38 mouse cellular contexts compared by ENCODE assay signal in genomic region chr7:52056954-52057353, GRCm38 (mm10). TPM values are rescaled to one million over a fixed set of nuclear protein-coding genes. Genes with fewer than 3 reads are reported as not detected.
DNase-seq lines count a peak whose midpoint lies in the region; ATAC-seq and TF ChIP-seq lines count a peak whose summit lies in the region.
"Had no signal": no experiment of that assay in that cellular context is flagged by ENCODE, and none has a peak within 500 bp of the region (broad histone marks: within the 10 kb centered on the region; RNA-seq: fewer than 3 reads in every experiment).

No protein-coding gene starts in this region.

- no peaks in the 10 kb centered on the region for H3K36me3 ChIP-seq in hindbrain, embryonic 14.5 days (replicated peaks; ENCODE audit: control insufficient read depth, insufficient read depth)
- H3K36me3 ChIP-seq in hindbrain, embryonic 10.5 days, result no peaks in the 10 kb centered on the region
- H3K36me3 ChIP-seq in forebrain, embryonic 14.5 days (ENCODE audit: control insufficient read depth, insufficient read depth, low read length), result no peaks in the 10 kb centered on the region
- no peaks in the 10 kb centered on the region for H3K36me3 ChIP-seq in hindbrain, postnatal 0 days (ENCODE audit: insufficient read depth, low read length)
- H3K36me3 ChIP-seq in kidney, embryonic 16.5 days (ENCODE audit: insufficient read depth, low read length), result no peaks in the 10 kb centered on the region
- H3K36me3 ChIP-seq: embryonic facial prominence, embryonic 10.5 days; embryonic facial prominence, embryonic 15.5 days; limb, embryonic 10.5 days; limb, embryonic 15.5 days; liver, embryonic 13.5 days; midbrain, embryonic 12.5 days had no signal

- no peak overlapping the region for H3K4me2 ChIP-seq in hindbrain, embryonic 14.5 days (replicated peaks)
- no peak overlapping the region for H3K4me2 ChIP-seq in forebrain, embryonic 14.5 days (ENCODE audit: low read length)
- no peak overlapping the region for H3K4me2 ChIP-seq in hindbrain, postnatal 0 days (ENCODE audit: low read depth, low read length)
- no peak overlapping the region for H3K4me2 ChIP-seq in kidney, embryonic 16.5 days (replicated peaks; ENCODE audit: low read depth, low read length)
- H3K4me2 ChIP-seq: embryonic facial prominence, embryonic 15.5 days; heart, embryonic 11.5 days; limb, embryonic 15.5 days; liver, embryonic 13.5 days; midbrain, embryonic 12.5 days had no signal

- no peak for TF ChIP-seq POLR2A in brain, embryonic 14.5 days (IDR thresholded peaks at IDR 0.05; ENCODE audit: borderline replicate concordance, extremely low read depth, insufficient read depth, insufficient read length, poor library complexity, severe bottlenecking)

- no peaks in the 10 kb centered on the region for H3K27me3 ChIP-seq in hindbrain, embryonic 14.5 days (ENCODE audit: control insufficient read depth, insufficient read depth, low read length)
- no peaks in the 10 kb centered on the region for H3K27me3 ChIP-seq in hindbrain, embryonic 10.5 days (ENCODE audit: insufficient read depth, poor library complexity, severe bottlenecking)
- no peaks in the 10 kb centered on the region for H3K27me3 ChIP-seq in forebrain, embryonic 14.5 days (replicated peaks; ENCODE audit: control insufficient read depth, insufficient read depth, low read length)
- H3K27me3 ChIP-seq in hindbrain, postnatal 0 days (ENCODE audit: insufficient read depth, low read length), result no peaks in the 10 kb centered on the region
- no peaks in the 10 kb centered on the region for H3K27me3 ChIP-seq in kidney, embryonic 16.5 days (ENCODE audit: insufficient read depth, low read length)
- H3K27me3 ChIP-seq: embryonic facial prominence, embryonic 15.5 days; limb, embryonic 15.5 days; liver, embryonic 13.5 days; megakaryocyte, embryonic 14.5 days; midbrain, embryonic 12.5 days had no signal

- peak; percentile 11; the same call in 1 of the 2 replicates for ATAC-seq in hindbrain, embryonic 14.5 days (ENCODE audit: low FRiP score)
- peak; percentile 90 for ATAC-seq in forebrain, embryonic 14.5 days
- 0 out of 2 replicates have a peak, but pooled peaks have one; percentile 24 for ATAC-seq in hindbrain, postnatal 0 days
- ATAC-seq in kidney, embryonic 16.5 days (ENCODE audit: low FRiP score, low TSS enrichment), result no peak
- ATAC-seq: CD4-positive, CD25-positive, alpha-beta regulatory T cell, adult 4 months; lung, postnatal 0 days had no signal

- WGBS in hindbrain, embryonic 14.5 days, result 52% methylated on average over 2 of the region's 2 CpGs
- WGBS in hindbrain, embryonic 10.5 days, result 79% methylated on average over 2 of the region's 2 CpGs
- 48% methylated on average over 2 of the region's 2 CpGs for WGBS in forebrain, embryonic 14.5 days
- 56% methylated on average over 2 of the region's 2 CpGs for WGBS in hindbrain, postnatal 0 days
- 82% methylated on average over 2 of the region's 2 CpGs for WGBS in kidney, embryonic 16.5 days

- no peak overlapping the region for H3K27ac ChIP-seq in hindbrain, embryonic 14.5 days
- no peak overlapping the region for H3K27ac ChIP-seq in hindbrain, embryonic 10.5 days
- H3K27ac ChIP-seq in forebrain, embryonic 14.5 days (ENCODE audit: low read depth, low read length), result no peak overlapping the region
- no peak overlapping the region for H3K27ac ChIP-seq in hindbrain, postnatal 0 days
- no peak overlapping the region for H3K27ac ChIP-seq in kidney, embryonic 16.5 days (ENCODE audit: low read length)
- H3K27ac ChIP-seq: embryonic facial prominence, embryonic 10.5 days; embryonic facial prominence, embryonic 15.5 days; gastrocnemius, adult 2 months; limb, embryonic 10.5 days; limb, embryonic 15.5 days; liver, embryonic 13.5 days; midbrain, embryonic 12.5 days had no signal

- H3K4me3 ChIP-seq in hindbrain, embryonic 14.5 days (replicated peaks; ENCODE audit: low read length), result no peak overlapping the region
- H3K4me3 ChIP-seq in hindbrain, embryonic 10.5 days, result no peak overlapping the region
- H3K4me3 ChIP-seq in forebrain, embryonic 14.5 days (ENCODE audit: low read depth, low read length), result no peak overlapping the region
- no peak overlapping the region for H3K4me3 ChIP-seq in hindbrain, postnatal 0 days (ENCODE audit: low read length)
- no peak overlapping the region for H3K4me3 ChIP-seq in kidney, embryonic 16.5 days (ENCODE audit: low read length)
- H3K4me3 ChIP-seq: embryonic facial prominence, embryonic 10.5 days; embryonic facial prominence, embryonic 15.5 days; gastrocnemius, adult 2 months; limb, embryonic 10.5 days; limb, embryonic 15.5 days; liver, embryonic 13.5 days; megakaryocyte, embryonic 14.5 days; midbrain, embryonic 12.5 days had no signal

- TF ChIP-seq CTCF in brain, embryonic 14.5 days (IDR thresholded peaks at IDR 0.05; ENCODE audit: borderline replicate concordance, extremely low read depth, insufficient read depth, insufficient read length), result no peak
- no peak for TF ChIP-seq CTCF in hindbrain, postnatal 0 days (IDR thresholded peaks at IDR 0.05; ENCODE audit: low read depth)

- DNase-seq in hindbrain, embryonic 14.5 days (ENCODE audit: low spot score), result no peak
- DNase-seq in hindbrain, embryonic 10.5 days (ENCODE audit: low spot score), result no peak
- peak; percentile 84 for DNase-seq in brain, embryonic 14.5 days (ENCODE audit: low read depth)
- DNase-seq in forebrain, embryonic 14.5 days (ENCODE audit: low spot score), result peak; percentile 67
- DNase-seq in hindbrain, postnatal 0 days (ENCODE audit: low spot score), result no peak
- no peak for DNase-seq in kidney, adult 18-20 months
- DNase-seq: adrenal gland, postnatal 25 days; cerebellum, adult 2 months; cerebellum, postnatal 14 days; gastrocnemius, adult 2 months; gastrocnemius, postnatal 36 days; heart, adult 18-20 months; heart, postnatal 36 days; kidney, adult 9 months; kidney, postnatal 14 days; layer of hippocampus, adult 9-11 months; liver, embryonic 13.5 days; lung, adult 18-20 months; lung, postnatal 4 days; thymus, adult 2 months; thymus, postnatal 4 days had no signal

- no peak overlapping the region for H3K9ac ChIP-seq in hindbrain, embryonic 14.5 days
- H3K9ac ChIP-seq in forebrain, embryonic 14.5 days (ENCODE audit: low read length), result no peak overlapping the region
- no peak overlapping the region for H3K9ac ChIP-seq in hindbrain, postnatal 0 days (replicated peaks; ENCODE audit: low read length)
- H3K9ac ChIP-seq in kidney, embryonic 16.5 days (replicated peaks; ENCODE audit: low read length), result no peak overlapping the region
- H3K9ac ChIP-seq: embryonic facial prominence, embryonic 15.5 days; limb, embryonic 15.5 days; liver, embryonic 13.5 days; midbrain, embryonic 12.5 days had no signal

- no peaks in the 10 kb centered on the region; the same call in 1 of the 2 replicates for H3K4me1 ChIP-seq in hindbrain, embryonic 14.5 days (replicated peaks; ENCODE audit: control insufficient read depth, insufficient read depth, low read length)
- H3K4me1 ChIP-seq in hindbrain, embryonic 10.5 days (replicated peaks), result no peaks in the 10 kb centered on the region
- peaks cover 6% of the 10 kb centered on the region; the same call in 1 of the 2 replicates for H3K4me1 ChIP-seq in forebrain, embryonic 14.5 days (ENCODE audit: control insufficient read depth, insufficient read depth, low read length)
- H3K4me1 ChIP-seq in hindbrain, postnatal 0 days (ENCODE audit: insufficient read depth, low read length), result no peaks in the 10 kb centered on the region
- no peaks in the 10 kb centered on the region for H3K4me1 ChIP-seq in kidney, embryonic 16.5 days (ENCODE audit: insufficient read depth, low read length)
- H3K4me1 ChIP-seq: embryonic facial prominence, embryonic 10.5 days; embryonic facial prominence, embryonic 15.5 days; limb, embryonic 10.5 days; limb, embryonic 15.5 days; liver, embryonic 13.5 days; megakaryocyte, embryonic 14.5 days; midbrain, embryonic 12.5 days had no signal

- H3K9me3 ChIP-seq in hindbrain, embryonic 14.5 days (ENCODE audit: control insufficient read depth, low read length), result no peaks in the 10 kb centered on the region
- no peaks in the 10 kb centered on the region for H3K9me3 ChIP-seq in hindbrain, embryonic 10.5 days
- no peaks in the 10 kb centered on the region for H3K9me3 ChIP-seq in forebrain, embryonic 14.5 days (replicated peaks; ENCODE audit: control insufficient read depth, low read length)
- no peaks in the 10 kb centered on the region for H3K9me3 ChIP-seq in hindbrain, postnatal 0 days (ENCODE audit: low read length)
- no peaks in the 10 kb centered on the region for H3K9me3 ChIP-seq in kidney, embryonic 16.5 days (ENCODE audit: low read length)
- H3K9me3 ChIP-seq: embryonic facial prominence, embryonic 10.5 days; embryonic facial prominence, embryonic 15.5 days; limb, embryonic 10.5 days; limb, embryonic 15.5 days; liver, embryonic 13.5 days; megakaryocyte, embryonic 14.5 days; midbrain, embryonic 12.5 days had no signal

RNA-seq across cellular contexts. Expression of gene 1700015G11Rik, which starts 41.4 kb away (rescaled TPM):
- not detected in 2 replicates for polyA plus RNA-seq in hindbrain, embryonic 14.5 days (2014; fragmentation: Nextera tagmentation; extraction: Ambion mirVana)
- not detected in 2 replicates for polyA plus RNA-seq in hindbrain, embryonic 10.5 days (2016; fragmentation: Nextera tagmentation; extraction: Ambion mirVana)
- not detected in 2 replicates for polyA plus RNA-seq in brain, embryonic 14.5 days (2012; rRNA removed)
- not detected in 2 replicates for polyA plus RNA-seq in forebrain, embryonic 14.5 days (2014; fragmentation: Nextera tagmentation; extraction: Ambion mirVana)
- not detected in 2 replicates for total RNA-seq in hindbrain, postnatal 0 days (2014; rRNA removed)
- polyA plus RNA-seq in hindbrain, postnatal 0 days (2015; fragmentation: Nextera tagmentation; extraction: Ambion mirVana), result not detected in 2 replicates
- not detected in 2 replicates for polyA plus RNA-seq in kidney, embryonic 16.5 days (2015; fragmentation: Nextera tagmentation; extraction: Ambion mirVana)
- total RNA-seq: adrenal gland, adult 18-20 months; adrenal gland, postnatal 25 days; gastrocnemius, adult 2 months; gastrocnemius, postnatal 36 days; heart, adult 18-20 months; heart, postnatal 36 days; left cerebral cortex, postnatal 10 days; neutrophil, adult 5-6 weeks had no signal
- polyA plus RNA-seq: CD4-positive, CD25-positive, alpha-beta regulatory T cell, adult 4 months; cerebellum, adult 2 months; cortical plate, adult 2 months; embryonic facial prominence, embryonic 10.5 days; embryonic facial prominence, embryonic 15.5 days; heart, embryonic 11.5 days; heart, embryonic 16.5 days; intestine, embryonic 14.5 days; limb, embryonic 10.5 days; limb, embryonic 15.5 days; liver, embryonic 13.5 days; lung, postnatal 0 days; midbrain, embryonic 12.5 days; neural tube, embryonic 11.5 days; thymus, adult 2 months had no signal

RNA-seq across cellular contexts. Expression of gene Svip, which starts 51.1 kb away (rescaled TPM):
- 23.2 and 26.0 TPM in 2 replicates for polyA plus RNA-seq in hindbrain, embryonic 14.5 days (2014; fragmentation: Nextera tagmentation; extraction: Ambion mirVana)
- polyA plus RNA-seq in hindbrain, embryonic 10.5 days (2016; fragmentation: Nextera tagmentation; extraction: Ambion mirVana), result 12.0 and 12.3 TPM in 2 replicates
- polyA plus RNA-seq in brain, embryonic 14.5 days (2012; rRNA removed), result 13.9 and 16.5 TPM in 2 replicates
- polyA plus RNA-seq in forebrain, embryonic 14.5 days (2014; fragmentation: Nextera tagmentation; extraction: Ambion mirVana), result 26.9 and 27.8 TPM in 2 replicates
- total RNA-seq in hindbrain, postnatal 0 days (2014; rRNA removed), result 11.4 and 15.0 TPM in 2 replicates
- polyA plus RNA-seq in hindbrain, postnatal 0 days (2015; fragmentation: Nextera tagmentation; extraction: Ambion mirVana), result 18.3 and 20.3 TPM in 2 replicates
- 11.0 and 11.3 TPM in 2 replicates for polyA plus RNA-seq in kidney, embryonic 16.5 days (2015; fragmentation: Nextera tagmentation; extraction: Ambion mirVana)

Comparison
In these comparisons a context has a peak if more than half of its experiments do, and no peak if none do; other contexts are left out.
1. DNase-seq: peak in brain, embryonic 14.5 days (single experiment) and forebrain, embryonic 14.5 days (single experiment); none in hindbrain, embryonic 14.5 days (single experiment), hindbrain, embryonic 10.5 days (single experiment), hindbrain, postnatal 0 days (single experiment) and kidney, adult 18-20 months (single experiment).